Mouse (Mus musculus): Measurements from ENCODE around the gene Sapcd1.

The Sapcd1 gene

DNA sequence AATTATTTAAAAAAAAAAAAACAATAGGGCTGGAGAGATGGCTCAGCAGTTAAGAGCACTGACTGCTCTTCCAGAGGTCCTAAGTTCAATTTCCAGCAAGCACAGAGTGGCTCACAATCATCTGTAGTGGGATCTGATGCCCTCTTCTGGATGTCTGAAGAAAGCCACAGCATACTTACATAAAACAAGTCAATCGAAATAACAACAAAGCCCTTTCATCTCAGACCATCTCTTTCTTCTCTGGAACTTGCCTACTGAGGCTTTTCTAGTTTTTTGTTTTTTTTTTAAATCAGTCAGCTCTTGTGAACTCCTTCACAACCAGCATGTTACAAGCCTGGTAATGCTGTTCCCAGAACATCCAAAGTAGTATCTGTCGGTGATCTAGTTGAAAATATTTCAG, 47.2 kb downstream of the Sapcd1 start:
- peak; percentile 91 for DNase-seq (ENCODE audit: low read depth, low spot score)

DNA sequence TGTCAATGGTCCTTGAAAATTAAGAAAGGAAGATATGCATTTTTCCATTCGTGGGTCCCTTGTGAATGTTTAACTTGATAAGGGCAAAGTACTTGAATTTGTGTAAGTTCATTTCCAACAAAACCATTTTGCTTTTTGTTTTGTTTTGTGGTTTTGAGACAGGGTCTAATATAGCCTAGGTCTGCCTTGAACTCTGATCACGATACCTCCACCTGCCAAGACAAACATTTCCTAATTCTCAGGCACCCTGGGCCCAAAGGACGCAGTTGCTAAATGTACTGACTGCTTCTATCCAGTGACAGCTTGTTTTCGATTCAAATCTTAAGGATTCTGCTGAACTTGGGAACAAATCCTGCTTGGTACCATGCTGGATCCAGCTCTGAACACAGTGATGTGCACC, 48.2 kb downstream of the Sapcd1 start:
- no peak for DNase-seq (ENCODE audit: low read depth, low spot score)

DNA sequence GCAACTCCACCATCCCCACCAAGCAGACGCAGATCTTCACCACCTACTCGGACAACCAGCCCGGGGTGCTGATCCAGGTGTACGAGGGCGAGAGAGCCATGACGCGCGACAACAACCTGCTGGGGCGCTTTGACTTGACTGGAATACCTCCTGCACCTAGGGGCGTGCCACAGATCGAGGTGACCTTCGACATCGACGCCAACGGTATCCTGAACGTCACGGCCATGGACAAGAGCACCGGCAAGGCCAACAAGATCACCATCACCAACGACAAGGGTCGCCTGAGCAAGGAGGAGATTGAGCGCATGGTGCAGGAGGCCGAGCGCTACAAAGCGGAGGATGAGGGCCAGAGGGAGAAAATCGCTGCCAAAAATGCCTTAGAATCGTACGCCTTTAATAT, 49.6 kb downstream of the Sapcd1 start:
- DNase-seq (ENCODE audit: low read depth, low spot score), result no peak

DNA sequence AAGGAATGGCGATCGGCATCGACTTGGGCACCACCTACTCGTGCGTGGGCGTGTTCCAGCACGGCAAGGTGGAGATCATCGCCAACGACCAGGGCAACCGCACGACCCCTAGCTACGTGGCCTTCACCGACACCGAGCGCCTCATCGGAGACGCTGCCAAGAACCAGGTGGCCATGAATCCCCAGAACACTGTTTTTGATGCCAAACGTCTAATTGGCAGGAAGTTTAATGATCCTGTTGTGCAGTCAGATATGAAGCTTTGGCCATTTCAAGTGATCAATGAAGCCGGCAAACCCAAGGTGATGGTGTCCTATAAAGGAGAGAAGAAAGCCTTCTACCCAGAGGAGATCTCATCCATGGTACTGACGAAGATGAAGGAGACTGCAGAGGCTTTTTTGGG, 50.8 kb downstream of the Sapcd1 start:
- no peak for DNase-seq (ENCODE audit: low read depth, low spot score)
